Mouse (Mus musculus): ENCODE results near the gene Smyd3.

The Smyd3 gene

DNA sequence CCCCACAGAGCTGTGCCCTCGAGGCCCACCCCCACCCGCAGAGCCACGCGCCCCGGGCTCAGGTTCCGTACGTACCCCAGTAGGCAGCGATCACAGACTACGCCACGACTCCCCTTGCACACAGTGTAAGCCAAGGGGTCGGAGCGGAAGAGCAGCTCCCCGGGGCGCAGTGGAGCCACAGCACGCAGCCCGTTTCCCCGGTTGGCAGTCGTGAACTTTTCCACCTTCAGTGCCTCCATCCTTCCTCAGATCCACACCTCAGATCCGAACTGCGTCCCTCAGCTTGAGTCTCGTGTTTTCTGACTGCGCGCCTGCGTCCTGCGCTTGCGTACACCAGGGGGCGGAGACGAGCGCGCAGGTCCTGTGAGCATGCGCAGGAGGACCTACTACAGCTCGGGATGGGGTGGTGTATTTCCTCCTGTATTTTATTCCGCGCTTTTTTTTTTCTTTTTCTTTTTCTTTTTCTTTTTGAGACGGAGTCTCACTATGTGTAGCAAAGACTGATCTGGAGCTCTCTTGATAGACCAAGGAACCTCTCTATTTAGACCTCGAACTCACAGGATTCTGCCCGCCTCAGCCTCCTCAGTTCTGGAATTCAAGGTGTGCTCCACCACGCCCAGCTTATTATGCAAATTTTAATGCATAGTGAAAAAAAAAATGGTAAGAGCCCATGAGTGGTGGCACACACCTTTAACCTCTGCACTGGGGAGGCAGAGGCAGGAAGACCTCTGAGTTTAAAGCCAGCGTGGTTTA is at the start of gene Smyd3:
Smyd3 (minus strand) TSS at position 329 of the 753 bp plus-strand sequence.
- peak; percentile 76 for DNase-seq (ENCODE audit: extremely low spot score, low spot score)

GRCm38 (mm10) chr1:179567558-179567957 is 49.7 kb upstream of the Smyd3 start:
- peak; percentile 50 for DNase-seq (ENCODE audit: extremely low spot score, low spot score)

GRCm38 (mm10) chr1:179563926-179564325 is 46.1 kb upstream of the Smyd3 start:
- no peak for DNase-seq (ENCODE audit: extremely low spot score, low spot score)

GRCm38 (mm10) chr1:179563211-179563610 is 45.4 kb upstream of the Smyd3 start:
- DNase-seq (ENCODE audit: extremely low spot score, low spot score) = no peak

DNA sequence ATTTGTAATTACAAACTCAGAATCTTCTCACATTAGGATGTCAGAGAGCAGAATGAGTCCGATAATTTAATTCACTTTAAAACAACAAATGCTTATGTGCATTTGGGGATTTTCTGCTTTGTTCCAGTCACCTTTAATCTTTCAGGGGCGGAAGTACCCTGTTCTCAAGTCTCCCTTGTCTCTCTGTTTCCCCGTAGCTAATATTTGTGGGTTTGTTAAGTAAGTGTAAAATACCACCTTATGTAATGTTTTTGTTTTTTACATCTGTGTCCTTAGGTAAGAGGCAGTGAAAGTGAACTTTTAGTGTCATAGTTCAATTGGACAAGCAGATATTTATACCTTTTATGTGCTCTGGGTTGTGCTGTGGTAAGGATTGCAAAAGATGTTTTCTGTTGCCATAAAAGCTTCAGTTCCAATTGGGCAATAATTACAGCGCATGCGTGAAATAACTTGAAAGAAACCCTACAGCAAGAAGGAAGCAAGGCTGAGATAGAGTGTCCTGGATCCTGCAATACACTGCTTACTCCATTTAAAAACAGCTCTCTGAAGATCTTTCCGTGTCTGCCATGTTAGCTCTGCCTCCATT is 43.1 kb upstream of the Smyd3 start:
- no peak for DNase-seq (ENCODE audit: extremely low spot score, low spot score)

DNA sequence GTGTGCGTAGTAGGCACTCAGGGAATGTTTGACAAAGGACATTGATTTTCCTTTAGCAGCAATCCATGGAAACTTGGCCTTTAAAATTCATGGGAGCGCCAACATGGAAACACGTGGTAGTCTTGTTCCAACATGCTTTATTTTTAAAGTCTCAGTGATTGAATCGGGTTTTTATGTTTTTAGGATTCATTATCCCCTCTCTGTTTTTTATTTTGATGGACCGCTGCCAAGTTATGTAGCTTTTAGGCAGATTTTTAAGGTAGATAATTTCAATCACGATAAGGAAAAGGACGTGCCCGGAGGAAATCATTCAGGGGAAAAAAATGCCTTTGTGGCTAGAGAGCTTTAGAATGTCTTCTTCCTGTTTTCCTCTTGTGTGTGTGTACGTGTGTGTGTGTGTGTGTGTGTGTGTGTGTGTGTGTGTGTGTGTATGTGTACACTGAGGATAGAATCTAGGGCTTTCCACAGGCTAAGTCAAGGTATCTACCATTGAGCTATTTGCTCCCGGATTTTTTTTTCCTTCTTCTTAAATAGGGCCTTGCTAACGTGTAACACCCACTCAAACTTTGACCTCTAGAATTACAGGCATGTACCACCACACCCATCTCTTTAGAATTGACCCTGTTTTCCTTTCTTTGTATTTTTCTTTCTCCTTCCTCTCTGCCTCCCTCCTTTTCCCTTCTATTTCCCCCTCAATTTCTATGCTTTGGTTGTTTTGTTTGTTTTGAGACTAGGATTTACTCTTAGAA is 41.8 kb upstream of the Smyd3 start:
- no peak for DNase-seq (ENCODE audit: extremely low spot score, low spot score)

DNA sequence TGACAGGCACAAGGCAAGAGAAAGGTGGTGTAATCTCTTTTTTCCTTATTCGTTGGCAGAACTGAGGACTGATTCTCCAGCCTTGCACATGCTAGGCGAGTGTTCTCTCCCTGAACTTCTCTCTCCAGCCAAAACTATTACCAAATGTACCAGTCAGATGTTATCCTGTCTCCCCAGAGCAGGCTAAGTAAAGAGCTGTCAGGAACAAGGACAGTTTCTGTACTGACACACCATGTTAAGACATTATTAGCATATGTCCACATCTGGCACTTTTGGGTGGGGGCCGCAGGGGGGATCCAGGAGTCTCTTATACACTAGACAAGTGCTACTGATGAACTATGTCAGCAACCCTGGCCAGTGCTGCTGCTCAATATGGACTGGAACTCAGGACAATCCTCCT is 39.1 kb upstream of the Smyd3 start:
- no peak for DNase-seq (ENCODE audit: extremely low spot score, low spot score)

DNA sequence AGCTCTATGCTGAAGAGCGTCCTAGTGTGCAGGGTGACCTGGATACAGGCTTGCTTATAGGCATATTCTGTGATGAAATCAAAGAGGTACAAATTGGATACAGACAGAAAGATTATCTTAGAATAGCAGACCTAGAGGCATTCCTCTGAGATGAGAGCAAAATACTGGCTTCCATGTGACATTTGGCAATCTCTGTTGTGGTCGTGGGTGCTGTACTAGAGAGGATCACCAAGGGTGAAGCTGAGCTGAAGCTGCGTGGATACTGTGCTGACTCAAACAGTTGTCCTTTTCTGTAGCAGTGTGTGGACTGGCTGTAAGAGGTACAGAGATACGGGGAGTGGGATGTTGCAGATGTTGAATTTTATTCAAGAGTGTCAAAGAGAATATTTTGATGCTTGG is 36.1 kb upstream of the Smyd3 start:
- no peak for DNase-seq (ENCODE audit: extremely low spot score, low spot score)

- no peak for DNase-seq (ENCODE audit: extremely low spot score, low spot score)
These were observed 35.5 kb upstream of the Smyd3 start for GRCm38 (mm10) chr1:179553197-179553948.

- DNase-seq (ENCODE audit: extremely low spot score, low spot score) = no peak
These were observed 34.9 kb upstream of the Smyd3 start for GRCm38 (mm10) chr1:179552751-179553150.

- DNase-seq (ENCODE audit: extremely low spot score, low spot score) = no peak
These were observed 34.1 kb upstream of the Smyd3 start for GRCm38 (mm10) chr1:179551921-179552320.

DNA sequence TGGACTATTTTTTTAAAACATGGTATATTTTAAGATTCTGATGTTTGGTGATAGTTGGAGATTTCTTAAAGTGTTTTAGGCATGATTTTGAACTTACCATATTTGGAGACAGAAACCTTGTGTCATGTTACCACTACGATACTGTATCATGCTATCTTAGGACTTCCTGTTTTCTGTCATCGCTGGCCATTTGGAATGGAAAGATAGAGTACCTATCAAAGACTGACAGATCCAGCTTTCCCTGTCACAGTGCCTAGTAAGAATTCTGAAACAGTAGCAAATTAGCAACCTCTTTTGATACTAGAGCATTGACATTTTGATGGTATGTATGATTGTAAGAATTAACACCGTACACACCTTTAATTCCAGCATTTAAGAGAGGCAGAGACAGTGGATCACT is 33.5 kb upstream of the Smyd3 start:
- DNase-seq (ENCODE audit: extremely low spot score, low spot score) = no peak

- no peak for DNase-seq (ENCODE audit: extremely low spot score, low spot score)
These were observed 31.3 kb upstream of the Smyd3 start for GRCm38 (mm10) chr1:179548996-179549752.

GRCm38 (mm10) chr1:179548220-179548619 is 30.4 kb upstream of the Smyd3 start:
- no peak for DNase-seq (ENCODE audit: extremely low spot score, low spot score)

- DNase-seq (ENCODE audit: extremely low spot score, low spot score) = no peak
These were observed 29.3 kb upstream of the Smyd3 start for GRCm38 (mm10) chr1:179547176-179547575.

DNA sequence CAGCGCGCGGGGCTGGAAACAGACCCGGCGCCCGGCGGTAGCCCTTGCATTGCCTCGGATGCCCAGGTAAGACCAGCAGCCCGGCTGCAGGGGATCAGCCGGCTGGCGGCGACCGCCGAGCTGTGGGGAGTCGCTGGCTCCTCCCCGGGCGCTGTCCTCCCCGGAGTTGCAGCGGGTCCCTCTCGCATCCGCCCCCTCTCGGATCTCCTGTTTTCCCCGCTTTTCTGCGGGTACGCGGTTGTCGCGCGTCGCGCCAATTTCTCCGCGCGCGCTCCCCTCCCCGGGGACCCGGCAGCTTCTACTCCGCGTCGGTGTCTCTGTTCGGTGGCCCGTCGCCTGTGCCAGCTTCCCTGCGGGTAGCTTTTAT is 28.7 kb upstream of the Smyd3 start:
- no peak for DNase-seq (ENCODE audit: extremely low spot score, low spot score)

- DNase-seq (ENCODE audit: extremely low spot score, low spot score) = peak; percentile 99
These were observed 28.1 kb upstream of the Smyd3 start, which contains the start of the genes Tfb2m and Cnst for GRCm38 (mm10) chr1:179545768-179546550. Gene Tfb2m (minus strand): TSS chr1:179546267. Gene Cnst (plus strand): TSS chr1:179546370.

GRCm38 (mm10) chr1:179541502-179541901 is 23.7 kb upstream of the Smyd3 start:
- no peak for DNase-seq (ENCODE audit: extremely low spot score, low spot score)

DNA sequence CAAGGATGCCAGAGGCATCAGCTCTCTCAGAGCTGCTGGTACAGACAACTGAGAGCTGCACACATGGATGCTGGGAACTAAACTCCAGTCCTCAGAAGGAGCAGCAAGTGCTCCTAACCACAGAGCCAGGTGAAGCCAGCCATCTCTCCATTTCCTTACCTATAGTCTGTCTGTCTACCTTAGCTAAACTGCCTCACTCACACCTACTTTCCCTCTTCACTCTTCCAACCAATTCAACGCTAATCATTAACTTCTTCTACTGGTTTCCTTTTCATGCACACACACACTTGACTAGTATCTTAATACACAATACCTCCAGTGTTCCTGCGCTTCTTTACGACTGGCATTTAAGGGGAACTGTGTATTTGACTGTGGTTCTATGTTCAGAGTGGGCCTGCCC is 22.0 kb upstream of the Smyd3 start:
- DNase-seq (ENCODE audit: extremely low spot score, low spot score) = no peak

DNA sequence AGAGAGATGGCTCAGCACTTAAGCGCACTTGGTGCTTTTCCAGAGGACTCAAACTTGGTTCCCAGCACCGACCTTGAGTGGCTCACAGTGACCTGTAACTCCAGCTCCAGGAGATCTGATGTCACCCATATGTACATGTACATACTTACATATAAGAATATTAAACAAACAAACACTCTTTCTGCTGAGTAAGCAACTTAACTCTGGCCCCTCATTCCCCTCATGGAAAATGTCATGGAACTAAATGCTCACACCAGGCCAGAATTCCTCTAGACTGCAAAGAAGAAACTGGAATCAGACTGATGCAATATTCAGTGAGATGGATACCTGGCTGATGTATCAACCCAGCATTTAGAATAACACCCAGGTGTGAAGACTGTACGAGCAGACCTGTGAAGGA is 21.2 kb upstream of the Smyd3 start:
- no peak for DNase-seq (ENCODE audit: extremely low spot score, low spot score)
